Mouse (Mus musculus): ENCODE measurements around the gene Rps18.

Rps18 gene

GRCm38 (mm10) chr17:33969394-33969793, 13.6 kb upstream of the Rps18 start:
- in situ Hi-C loops (cut with MboI, MseI), result loop anchor here (5.0 kb wide), 1 partner anchor 53 kb away; the partner anchor contains the start of gene Ring1

- in situ Hi-C loops (cut with MboI, MseI), result loop anchor here (5.0 kb wide), 1 partner anchor 53 kb away; the partner anchor contains the start of gene Ring1
Observed at GRCm38 (mm10) chr17:33968927-33969326, 13.1 kb upstream of the Rps18 start.

GRCm38 (mm10) chr17:33968489-33968888, 12.7 kb upstream of the Rps18 start:
- in situ Hi-C loops (cut with MboI, MseI), result loop anchor here (5.0 kb wide), 1 partner anchor 54 kb away; the partner anchor contains the start of gene Ring1

- in situ Hi-C loops (cut with MboI, MseI), result loop anchor here (5.0 kb wide), 1 partner anchor 56 kb away; the partner anchor contains the start of gene Ring1
Observed at GRCm38 (mm10) chr17:33965846-33966550, 10.2 kb upstream of the Rps18 start.

- in situ Hi-C loops (cut with MboI, MseI), result loop anchor here (5.0 kb wide), 1 partner anchor 57 kb away; the partner anchor contains the start of gene Ring1
Observed at GRCm38 (mm10) chr17:33965082-33965845, 9.5 kb upstream of the Rps18 start.

- in situ Hi-C loops (cut with MboI, MseI), result no loop called here
Observed at GRCm38 (mm10) chr17:33962876-33963275, 7.1 kb upstream of the Rps18 start.

GRCm38 (mm10) chr17:33959948-33960347, 4.1 kb upstream of the Rps18 start:
- in situ Hi-C loops (cut with MboI, MseI), result loop anchor here (10.0 kb wide), 1 partner anchor 235 kb away; the partner anchor contains the start of gene Psmb8

- in situ Hi-C loops (cut with MboI, MseI), result loop anchor here (10.0 kb wide), 1 partner anchor 236 kb away; the partner anchor contains the start of gene Psmb8
Observed at GRCm38 (mm10) chr17:33959135-33959534, 3.3 kb upstream of the Rps18 start.

GRCm38 (mm10) chr17:33958451-33958850, 2.6 kb upstream of the Rps18 start:
- in situ Hi-C loops (cut with MboI, MseI), result loop anchor here (10.0 kb wide), 1 partner anchor 236 kb away; the partner anchor contains the start of gene Psmb8

GRCm38 (mm10) chr17:33957493-33957892, 1.7 kb upstream of the Rps18 start:
- in situ Hi-C loops (cut with MboI, MseI), result loop anchor here (10.0 kb wide), 1 partner anchor 237 kb away; the partner anchor contains the start of gene Psmb8

- in situ Hi-C loops (cut with MboI, MseI), result loop anchor here (10.0 kb wide), 1 partner anchor 238 kb away; the partner anchor contains the start of gene Psmb8
Observed at GRCm38 (mm10) chr17:33956336-33956735, 535 bp upstream of the Rps18 start.

- in situ Hi-C loops (cut with MboI, MseI), result loop anchor here (10.0 kb wide), 1 partner anchor 240 kb away; the partner anchor contains the start of gene Psmb8
Observed at GRCm38 (mm10) chr17:33954646-33955554, 901 bp downstream of the Rps18 start.

GRCm38 (mm10) chr17:33953961-33954565, 1.7 kb downstream of the Rps18 start:
- in situ Hi-C loops (cut with MboI, MseI), result loop anchor here (10.0 kb wide), 1 partner anchor 241 kb away; the partner anchor contains the start of gene Psmb8

- in situ Hi-C loops (cut with MboI, MseI), result loop anchor here (10.0 kb wide), 1 partner anchor 241 kb away; the partner anchor contains the start of gene Psmb8
Observed at GRCm38 (mm10) chr17:33953310-33953709, 2.5 kb downstream of the Rps18 start.

GRCm38 (mm10) chr17:33952879-33953278, 2.9 kb downstream of the Rps18 start:
- in situ Hi-C loops (cut with MboI, MseI), result loop anchor here (10.0 kb wide), 1 partner anchor 242 kb away; the partner anchor contains the start of gene Psmb8

GRCm38 (mm10) chr17:33952015-33952414, 3.8 kb downstream of the Rps18 start:
- in situ Hi-C loops (cut with MboI, MseI), result loop anchor here (10.0 kb wide), 1 partner anchor 243 kb away; the partner anchor contains the start of gene Psmb8

GRCm38 (mm10) chr17:33951021-33951946, 4.5 kb downstream of the Rps18 start, which contains the start of gene B3galt4:
B3galt4 (minus strand) TSS chr17:33951488.
- in situ Hi-C loops (cut with MboI, MseI), result loop anchor here (10.0 kb wide), 1 partner anchor 244 kb away; the partner anchor contains the start of gene Psmb8

GRCm38 (mm10) chr17:33950131-33950625, 5.6 kb downstream of the Rps18 start:
- in situ Hi-C loops (cut with MboI, MseI), result loop anchor here (10.0 kb wide), 1 partner anchor 245 kb away; the partner anchor contains the start of gene Psmb8

All from T-helper 2 cell (primary cell).